Mouse (Mus musculus): Measurements from ENCODE around the gene Olfr281. TPM values are rescaled to one million over a fixed set of nuclear protein-coding genes. Genes with fewer than 3 reads are reported as not detected.
A peak's percentile ranks its signal among the peaks of the same experiment; 100 is the strongest.
"Not testable (repeated sequence)": the region's sequence is repeated elsewhere in the genome, so short reads cannot be mapped to it uniquely, and the experiment has no call there.

Olfr281 gene
- polyA plus RNA-seq (2015; fragmentation: Nextera tagmentation; extraction: Ambion mirVana) = not detected in 2 replicates

DNA sequence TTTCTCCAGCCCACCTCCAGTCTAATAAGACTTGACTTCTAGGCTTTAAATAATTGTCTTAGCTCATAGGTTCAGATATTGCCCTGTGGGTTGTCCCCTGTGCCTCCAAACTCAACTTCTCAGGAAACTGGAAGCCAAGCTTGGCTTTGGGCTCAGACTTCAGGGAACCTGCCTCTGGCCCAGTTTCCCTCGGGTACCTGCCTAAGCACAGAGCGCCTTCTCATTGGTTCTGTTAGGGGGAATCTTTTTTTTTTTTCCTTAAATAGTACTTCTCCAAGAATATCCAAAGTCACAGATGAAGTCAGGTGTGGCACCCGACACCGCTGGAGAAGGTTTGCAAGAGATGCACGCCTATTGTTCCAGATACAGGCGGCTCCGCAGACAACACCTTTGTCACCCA lies at the start of gene Olfr281:
Olfr281 (plus strand) TSS at position 301 of the 400 bp plus-strand sequence.
- H3K9me3 ChIP-seq = no peaks in the 10 kb centered on the region
- H3K27ac ChIP-seq = no peak within 1 kb of the TSS
- no peak within 1 kb of the TSS for H3K4me2 ChIP-seq (replicated peaks)
- no peak within 1 kb of the TSS for H3K9ac ChIP-seq
- ATAC-seq (ENCODE audit: low FRiP score, low read depth) = no peak
- no peaks in the 10 kb centered on the region for H3K36me3 ChIP-seq
- 87% methylated on average over 7 of the region's 7 CpGs for WGBS
- H3K4me3 ChIP-seq = no peak within 1 kb of the TSS
- H3K27me3 ChIP-seq = 0 out of 2 replicates have a peak, but pooled peaks cover 6% of the 10 kb centered on the region
- no peaks in the 10 kb centered on the region for H3K4me1 ChIP-seq

DNA sequence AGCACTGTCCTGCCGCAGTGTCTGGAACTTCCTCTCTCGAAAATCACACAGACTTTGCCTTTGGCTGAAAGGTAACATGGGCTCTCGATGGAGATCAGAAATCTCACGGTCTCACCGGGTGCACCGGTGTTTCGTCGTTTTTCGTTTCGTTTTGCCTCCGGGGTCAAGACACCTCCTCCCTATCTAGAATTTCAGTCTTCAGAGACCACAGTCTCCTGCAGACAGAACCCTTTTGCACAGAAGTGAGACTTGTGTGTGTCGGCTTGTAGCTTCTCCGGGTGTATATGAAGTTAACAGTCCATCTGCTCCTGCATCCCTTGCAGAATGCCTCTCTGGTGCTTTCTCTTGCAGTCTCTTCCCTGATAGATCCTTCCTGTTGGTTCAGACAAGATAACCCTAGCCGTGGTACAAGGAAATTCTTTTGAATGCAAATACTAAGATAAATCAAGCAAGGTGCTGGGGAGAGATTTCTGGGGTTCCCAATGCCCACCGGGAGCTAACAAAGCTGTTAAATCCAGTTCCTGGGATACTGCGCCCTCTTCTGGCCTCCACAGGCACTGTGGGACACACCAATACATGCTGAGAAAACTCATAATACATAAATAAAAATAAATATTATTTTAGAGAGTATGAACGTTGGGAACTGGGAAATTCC lies 43.9 kb upstream of the Olfr281 start:
- Histone ChIP-seq H3K9me3 (no peaks in the 10 kb centered on the region), H3K9ac (no peak overlapping the region), H3K36me3 (no peaks in the 10 kb centered on the region), H3K4me3 (no peak overlapping the region), H3K27ac (no peak overlapping the region), H3K27me3 (no peaks in the 10 kb centered on the region), H3K4me1 (no peaks in the 10 kb centered on the region), H3K4me2 (replicated peaks) (no peak overlapping the region)
- 72% methylated on average over 17 of the region's 17 CpGs for WGBS
- ATAC-seq (ENCODE audit: low FRiP score, low read depth) = no peak

DNA sequence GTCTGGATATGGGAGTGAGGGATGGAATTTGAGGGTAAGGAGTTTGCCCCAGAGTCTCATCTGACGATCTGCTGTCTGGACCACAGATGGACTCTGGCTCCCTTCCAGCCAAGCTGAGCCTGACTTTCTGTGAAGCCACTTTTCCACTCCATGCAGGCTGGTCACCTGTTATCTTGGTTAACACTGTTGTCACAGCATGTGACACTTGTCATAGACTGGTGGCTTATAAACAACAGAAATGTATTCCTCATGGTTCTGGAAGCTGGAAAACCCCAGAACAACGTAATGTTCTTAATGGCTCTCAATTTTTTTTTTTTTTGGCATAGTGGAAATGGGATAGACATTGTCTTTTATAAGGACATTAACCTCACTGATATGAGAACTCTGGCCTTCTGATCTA lies 42.8 kb upstream of the Olfr281 start:
- H3K4me3 ChIP-seq = no peak overlapping the region

DNA sequence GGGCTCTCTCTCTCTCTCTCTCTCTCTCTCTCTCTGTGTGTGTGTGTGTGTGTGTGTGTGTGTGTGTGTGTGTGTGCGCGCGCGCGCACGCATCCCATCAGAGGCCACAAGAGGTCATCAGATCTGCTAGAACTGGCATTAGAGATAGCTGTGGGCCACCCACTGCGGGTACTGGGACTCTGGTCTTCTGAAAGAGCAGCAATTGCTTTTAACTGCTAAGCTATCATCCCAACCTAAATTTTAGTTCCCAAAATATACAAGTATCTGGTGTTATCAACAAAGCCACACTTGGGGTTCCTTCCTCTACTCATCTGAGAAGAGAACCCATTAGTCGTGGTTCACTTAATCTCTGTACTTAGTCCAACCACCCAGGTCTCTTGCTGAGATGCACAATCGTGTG lies 42.1 kb upstream of the Olfr281 start:
- Histone ChIP-seq H3K4me1 (no peaks in the 10 kb centered on the region), H3K9ac (no peak overlapping the region), H3K36me3 (no peaks in the 10 kb centered on the region), H3K27me3 (no peaks in the 10 kb centered on the region), H3K9me3 (no peaks in the 10 kb centered on the region), H3K4me3 (no peak overlapping the region), H3K27ac (no peak overlapping the region), H3K4me2 (replicated peaks) (no peak overlapping the region)
- ATAC-seq (ENCODE audit: low FRiP score, low read depth) = no peak
- WGBS = 92% methylated on average over 9 of the region's 9 CpGs

More for the DNA sequence above, 42.8 kb upstream of the Olfr281 start:
- no peaks in the 10 kb centered on the region for H3K9me3 ChIP-seq
- ATAC-seq (ENCODE audit: low FRiP score, low read depth) = no peak
- no peak overlapping the region for H3K27ac ChIP-seq
- H3K27me3 ChIP-seq = no peaks in the 10 kb centered on the region
- no peak overlapping the region for H3K9ac ChIP-seq
- H3K4me2 ChIP-seq (replicated peaks) = no peak overlapping the region
- H3K4me1 ChIP-seq = no peaks in the 10 kb centered on the region
- 86% methylated on average over 2 of the region's 2 CpGs for WGBS
- no peaks in the 10 kb centered on the region for H3K36me3 ChIP-seq

DNA sequence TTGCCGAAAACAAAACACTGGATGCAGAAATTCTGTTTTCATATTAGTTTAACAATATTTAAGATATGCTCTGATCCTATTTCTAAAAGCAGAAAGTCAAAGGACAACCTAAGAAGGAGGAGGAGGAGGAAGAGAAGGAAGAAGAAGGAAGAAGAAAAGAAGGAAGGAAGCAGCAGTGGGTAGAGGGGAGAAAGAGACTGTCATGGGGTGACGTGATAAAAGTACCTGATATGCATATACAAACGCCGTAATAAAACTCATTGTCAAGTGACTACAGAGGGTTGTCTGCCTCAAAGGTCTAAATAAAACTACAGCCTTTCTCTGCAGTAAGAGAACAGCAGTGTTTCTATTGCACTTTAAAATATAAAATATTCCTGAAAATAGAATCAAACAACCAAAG lies 36.4 kb upstream of the Olfr281 start:
- ATAC-seq (ENCODE audit: low FRiP score, low read depth) = no peak
- WGBS = 76% methylated on average over 4 of the region's 4 CpGs

DNA sequence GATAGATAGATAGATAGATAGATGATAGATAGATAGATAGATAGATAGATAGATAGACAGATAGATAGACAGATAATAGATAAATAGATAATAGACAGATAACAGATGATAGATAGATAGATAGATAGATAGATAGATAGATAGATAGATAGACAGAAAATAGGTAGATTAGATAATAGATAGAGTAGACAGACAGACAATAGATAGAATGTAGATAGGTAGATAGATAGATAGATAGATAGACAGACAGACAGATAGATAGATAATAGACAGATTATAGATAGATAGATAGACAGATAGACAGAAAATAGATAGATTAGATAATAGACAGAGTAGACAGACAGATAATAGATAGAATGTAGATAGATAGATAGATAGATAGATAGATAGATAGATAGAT lies 35.6 kb upstream of the Olfr281 start:
- not testable (repeated sequence) for H3K9me3 ChIP-seq; H3K4me3 ChIP-seq; H3K9ac ChIP-seq; H3K36me3 ChIP-seq; H3K4me2 ChIP-seq (replicated peaks); H3K4me1 ChIP-seq; H3K27me3 ChIP-seq; ATAC-seq (ENCODE audit: low FRiP score, low read depth); H3K27ac ChIP-seq

More for the DNA sequence above, 36.4 kb upstream of the Olfr281 start:
- Histone ChIP-seq H3K4me2 (replicated peaks) (no peak overlapping the region), H3K27me3 (no peaks in the 10 kb centered on the region), H3K9ac (no peak overlapping the region), H3K4me3 (no peak overlapping the region), H3K27ac (no peak overlapping the region), H3K36me3 (no peaks in the 10 kb centered on the region), H3K4me1 (no peaks in the 10 kb centered on the region), H3K9me3 (no peaks in the 10 kb centered on the region)

DNA sequence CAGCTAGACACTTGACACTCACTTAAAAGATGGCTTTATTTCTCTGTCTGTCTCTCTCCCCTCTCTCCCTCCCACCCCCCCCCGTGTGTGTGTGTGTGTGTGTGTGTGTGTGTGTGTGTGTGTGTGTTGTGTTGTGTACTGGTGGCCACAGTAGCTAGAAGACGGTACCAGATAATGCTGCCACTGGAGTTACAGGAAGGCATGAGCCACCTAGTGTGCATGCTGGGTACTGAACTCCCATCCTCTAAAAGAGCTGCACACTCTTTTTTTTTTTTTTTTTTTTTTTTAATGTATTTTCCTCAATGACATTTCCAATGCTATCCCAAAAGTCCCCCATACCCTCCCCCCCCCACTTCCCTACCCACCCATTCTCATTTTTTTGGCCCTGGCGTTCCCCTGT lies 35.1 kb upstream of the Olfr281 start:
- 51% methylated on average over 2 of the region's 3 CpGs for WGBS
- not testable (repeated sequence) for H3K36me3 ChIP-seq; H3K27ac ChIP-seq; ATAC-seq (ENCODE audit: low FRiP score, low read depth); H3K4me2 ChIP-seq (replicated peaks); H3K9ac ChIP-seq; H3K4me1 ChIP-seq; H3K9me3 ChIP-seq; H3K4me3 ChIP-seq; H3K27me3 ChIP-seq

DNA sequence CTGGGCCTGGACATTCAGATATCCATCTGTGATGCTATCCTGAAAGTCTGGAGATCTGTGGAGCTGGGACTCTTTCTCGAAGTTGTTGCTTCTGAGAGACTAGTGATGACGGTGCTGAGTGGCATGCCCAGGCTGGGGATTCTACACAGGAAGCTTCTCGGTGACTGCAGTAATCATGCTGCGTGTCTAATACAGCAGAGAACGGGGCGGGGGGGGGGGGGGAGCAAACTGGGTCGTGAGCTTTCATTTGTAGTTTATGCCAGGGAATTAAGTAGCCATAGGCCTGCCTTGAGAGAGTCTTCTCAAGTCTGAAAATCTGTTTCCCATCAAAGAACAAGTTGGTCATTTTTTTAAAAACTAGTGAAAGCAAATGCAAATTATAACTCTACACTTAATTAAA lies 34.3 kb upstream of the Olfr281 start:
- Histone ChIP-seq H3K4me1 (no peaks in the 10 kb centered on the region), H3K9ac (no peak overlapping the region), H3K27me3 (no peaks in the 10 kb centered on the region), H3K27ac (no peak overlapping the region), H3K9me3 (no peaks in the 10 kb centered on the region), H3K36me3 (no peaks in the 10 kb centered on the region), H3K4me3 (no peak overlapping the region), H3K4me2 (replicated peaks) (no peak overlapping the region)
- ATAC-seq (ENCODE audit: low FRiP score, low read depth) = no peak
- WGBS = 54% methylated on average over 7 of the region's 7 CpGs

DNA sequence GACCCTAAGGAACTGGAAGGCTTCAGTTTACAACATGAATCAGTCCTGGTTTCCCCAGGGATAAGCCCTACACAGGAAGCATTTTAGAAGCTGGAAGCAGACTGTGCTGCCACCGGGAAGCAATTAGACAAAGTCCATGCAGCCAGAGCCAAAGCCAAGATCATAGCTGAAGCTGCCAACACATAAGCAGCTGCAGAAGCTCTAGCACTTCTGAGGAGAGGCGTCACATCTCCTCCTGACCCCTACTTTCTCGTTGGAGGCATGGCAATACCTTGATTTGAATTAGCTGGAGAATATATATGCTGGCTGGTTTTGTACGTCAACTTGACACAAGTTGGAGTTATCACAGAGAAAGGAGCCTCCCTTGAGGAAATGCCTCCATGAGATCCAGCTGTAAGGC lies 31.5 kb upstream of the Olfr281 start:
- H3K27ac ChIP-seq = no peak overlapping the region
- H3K4me3 ChIP-seq = no peak overlapping the region
- no peaks in the 10 kb centered on the region for H3K36me3 ChIP-seq
- H3K4me1 ChIP-seq = peaks cover 8% of the 10 kb centered on the region
- ATAC-seq (ENCODE audit: low FRiP score, low read depth) = no peak
- H3K27me3 ChIP-seq = no peaks in the 10 kb centered on the region
- no peaks in the 10 kb centered on the region for H3K9me3 ChIP-seq
- H3K4me2 ChIP-seq (replicated peaks) = no peak overlapping the region
- H3K9ac ChIP-seq = no peak overlapping the region
- WGBS = 54% methylated on average over 4 of the region's 4 CpGs

DNA sequence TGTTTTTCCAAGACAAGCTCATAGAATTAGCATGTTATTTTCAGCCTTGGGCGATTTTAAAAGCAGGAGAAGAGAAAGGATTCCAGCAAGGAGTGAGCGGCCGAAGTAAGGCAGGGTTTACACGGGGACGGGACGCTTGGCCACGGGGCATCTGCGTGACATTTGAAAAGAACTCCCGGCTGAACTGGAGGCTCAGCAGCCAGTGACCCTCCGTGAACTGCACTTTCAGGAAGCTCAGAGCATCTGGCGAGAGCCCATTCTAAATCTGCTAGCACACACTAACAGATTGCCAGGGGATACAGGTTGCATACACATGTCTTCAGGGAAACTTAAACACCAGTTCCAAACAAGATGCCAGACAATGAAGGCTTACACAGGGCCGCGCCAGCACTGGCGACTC lies 28.1 kb upstream of the Olfr281 start:
- Histone ChIP-seq H3K4me2 (replicated peaks) (peak overlapping the region; percentile 21), H3K9ac (no peak overlapping the region), H3K4me3 (no peak overlapping the region), H3K27ac (no peak overlapping the region), H3K9me3 (no peaks in the 10 kb centered on the region), H3K27me3 (no peaks in the 10 kb centered on the region), H3K36me3 (no peaks in the 10 kb centered on the region), H3K4me1 (peaks cover 8% of the 10 kb centered on the region)
- WGBS = 57% methylated on average over 14 of the region's 14 CpGs
- no peak for ATAC-seq (ENCODE audit: low FRiP score, low read depth)

DNA sequence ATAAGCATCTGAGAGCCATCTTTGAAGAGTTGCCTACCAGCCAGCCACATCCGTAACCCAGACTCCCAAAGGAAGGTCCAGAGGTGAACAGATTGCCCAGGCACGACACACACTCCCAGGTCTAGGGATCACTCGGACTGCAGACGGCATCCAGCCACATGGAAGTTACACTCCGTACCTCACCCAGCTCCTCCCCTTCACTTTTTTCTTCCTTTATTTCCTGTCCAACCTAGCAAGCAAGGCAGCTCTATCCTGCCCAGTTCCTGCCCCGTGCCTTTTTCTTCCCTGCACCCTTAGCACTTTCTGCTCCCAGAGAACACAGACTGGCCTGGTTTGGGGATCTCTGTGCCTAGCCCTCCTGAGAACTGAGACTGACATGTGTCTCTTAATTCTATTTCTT lies 27.6 kb upstream of the Olfr281 start:
- WGBS = 44% methylated on average over 6 of the region's 6 CpGs
- Histone ChIP-seq H3K4me2 (replicated peaks) (peak overlapping the region; percentile 21), H3K27ac (no peak overlapping the region), H3K9ac (no peak overlapping the region), H3K27me3 (no peaks in the 10 kb centered on the region), H3K9me3 (no peaks in the 10 kb centered on the region), H3K4me1 (peaks cover 8% of the 10 kb centered on the region), H3K4me3 (no peak overlapping the region), H3K36me3 (no peaks in the 10 kb centered on the region)
- ATAC-seq (ENCODE audit: low FRiP score, low read depth) = no peak

DNA sequence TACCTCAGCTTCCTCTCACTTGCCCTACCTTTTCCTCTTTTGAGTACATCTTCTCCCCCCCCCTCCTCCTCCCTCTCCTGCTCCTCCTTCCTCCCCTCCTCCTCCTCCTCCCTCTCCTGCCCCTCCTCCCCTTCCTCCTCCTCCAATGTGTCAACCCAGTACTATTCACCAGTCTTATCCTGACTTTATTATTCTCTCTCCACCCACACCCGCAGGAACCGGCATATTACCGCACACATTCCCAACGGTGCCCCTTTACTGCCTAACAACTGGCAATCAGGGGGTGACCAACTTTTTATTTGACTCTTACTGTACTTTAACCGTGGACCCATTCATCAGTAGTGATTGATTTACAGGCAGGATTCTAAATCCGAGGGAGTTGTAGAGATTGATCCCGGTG lies 27.2 kb upstream of the Olfr281 start:
- no peak for ATAC-seq (ENCODE audit: low FRiP score, low read depth)
- no peaks in the 10 kb centered on the region for H3K36me3 ChIP-seq
- no peak overlapping the region for H3K9ac ChIP-seq
- no peak overlapping the region for H3K27ac ChIP-seq
- H3K4me2 ChIP-seq (replicated peaks) = no peak overlapping the region
- H3K9me3 ChIP-seq = no peaks in the 10 kb centered on the region
- no peaks in the 10 kb centered on the region for H3K27me3 ChIP-seq
- peaks cover 8% of the 10 kb centered on the region for H3K4me1 ChIP-seq
- 59% methylated on average over 7 of the region's 7 CpGs for WGBS
- no peak overlapping the region for H3K4me3 ChIP-seq

DNA sequence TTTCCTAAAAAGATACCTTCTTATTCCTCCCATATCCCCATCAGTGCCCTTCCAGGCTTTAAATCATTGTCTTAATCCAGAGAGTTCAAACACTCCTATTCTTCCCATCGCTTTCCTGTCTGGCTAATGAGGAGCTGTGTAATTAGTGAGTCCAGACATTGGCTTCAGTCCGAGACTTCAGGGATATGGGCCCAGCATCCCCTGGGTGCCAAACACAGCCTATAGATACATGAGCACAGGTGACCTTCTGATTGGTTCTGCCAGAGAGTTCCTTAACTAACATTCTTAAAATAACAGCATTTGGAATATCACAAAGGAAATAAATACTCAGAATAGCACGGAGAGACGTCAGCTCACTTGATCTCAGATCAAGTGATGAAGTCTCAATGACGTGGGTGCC lies 21.5 kb upstream of the Olfr281 start, which contains the start of gene Olfr282:
Olfr282 (plus strand) TSS at position 301 of the 400 bp plus-strand sequence.
- WGBS = 74% methylated on average over 5 of the region's 5 CpGs
- not testable (repeated sequence) for ATAC-seq (ENCODE audit: low FRiP score, low read depth); H3K27ac ChIP-seq; H3K27me3 ChIP-seq; H3K9me3 ChIP-seq; H3K36me3 ChIP-seq; H3K4me1 ChIP-seq; H3K4me3 ChIP-seq; H3K9ac ChIP-seq; H3K4me2 ChIP-seq (replicated peaks)

Measured in limb, embryonic 13.5 days (tissue).